Mouse (Mus musculus): Measurements from ENCODE around the gene Tubgcp3. TPM values are rescaled to one million over a fixed set of nuclear protein-coding genes. Genes with fewer than 3 reads are reported as not detected.
"Not testable (repeated sequence)": the region's sequence is repeated elsewhere in the genome, so short reads cannot be mapped to it uniquely, and the experiment has no call there.

Tubgcp3 gene
- polyA plus RNA-seq, 1 experiment from 2014 or later: 62.2 TPM

DNA sequence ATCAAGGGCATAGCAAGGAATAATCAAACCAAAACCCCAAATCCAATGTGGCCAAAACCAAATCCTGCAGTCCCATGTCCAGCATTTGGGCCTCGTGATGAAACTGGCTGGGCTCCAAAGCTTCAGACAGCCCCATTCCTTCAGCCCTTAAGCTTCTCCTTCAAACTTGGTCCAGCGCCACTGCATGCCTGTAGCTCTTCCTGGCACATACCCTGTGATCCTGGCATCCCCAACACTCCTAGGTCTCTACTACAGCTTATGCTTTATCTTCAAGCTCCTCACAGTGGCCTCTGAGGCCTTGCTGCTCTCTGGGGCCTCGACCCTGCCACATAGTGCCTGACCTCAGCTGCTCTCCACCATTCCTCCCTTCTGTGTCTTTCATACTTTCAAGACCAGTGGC lies 5.5 kb downstream of the Tubgcp3 start:
- not testable (repeated sequence) for H3K4me3 ChIP-seq; H3K9me3 ChIP-seq; H3K27me3 ChIP-seq (ENCODE audit: poor library complexity, severe bottlenecking); H3K27ac ChIP-seq; DNase-seq (ENCODE audit: extremely low spot score, low spot score)
- 87% methylated on average over 3 of the region's 3 CpGs for WGBS
- H3K36me3 ChIP-seq (replicated peaks): peaks cover 29% of the 10 kb centered on the region
- peaks cover 13% of the 10 kb centered on the region for H3K4me1 ChIP-seq

DNA sequence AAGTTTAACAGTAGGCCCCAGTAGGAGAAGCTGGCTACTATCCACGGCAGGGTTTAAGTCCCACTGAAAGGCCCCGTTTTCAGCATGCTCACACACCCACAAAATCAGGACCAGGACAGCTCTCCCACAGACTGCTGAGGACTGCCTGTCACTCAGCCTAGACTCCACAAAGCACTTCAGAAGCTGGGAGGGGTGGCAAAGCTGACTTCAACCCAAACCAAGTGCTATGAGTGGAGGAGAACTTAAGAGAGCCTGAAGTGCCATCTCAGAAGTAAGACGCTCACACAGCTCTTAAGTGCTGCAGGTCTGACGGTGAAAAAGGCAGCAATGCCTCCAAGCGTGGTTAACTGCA lies 9.0 kb downstream of the Tubgcp3 start:
- no peaks in the 10 kb centered on the region for H3K4me1 ChIP-seq
- H3K4me3 ChIP-seq: no peak overlapping the region
- DNase-seq (ENCODE audit: extremely low spot score, low spot score): no peak
- WGBS: 92% methylated on average over 5 of the region's 5 CpGs
- peaks cover 59% of the 10 kb centered on the region for H3K36me3 ChIP-seq (replicated peaks)
- no peak overlapping the region for H3K27ac ChIP-seq
- no peaks in the 10 kb centered on the region for H3K27me3 ChIP-seq (ENCODE audit: poor library complexity, severe bottlenecking)
- no peaks in the 10 kb centered on the region for H3K9me3 ChIP-seq

DNA sequence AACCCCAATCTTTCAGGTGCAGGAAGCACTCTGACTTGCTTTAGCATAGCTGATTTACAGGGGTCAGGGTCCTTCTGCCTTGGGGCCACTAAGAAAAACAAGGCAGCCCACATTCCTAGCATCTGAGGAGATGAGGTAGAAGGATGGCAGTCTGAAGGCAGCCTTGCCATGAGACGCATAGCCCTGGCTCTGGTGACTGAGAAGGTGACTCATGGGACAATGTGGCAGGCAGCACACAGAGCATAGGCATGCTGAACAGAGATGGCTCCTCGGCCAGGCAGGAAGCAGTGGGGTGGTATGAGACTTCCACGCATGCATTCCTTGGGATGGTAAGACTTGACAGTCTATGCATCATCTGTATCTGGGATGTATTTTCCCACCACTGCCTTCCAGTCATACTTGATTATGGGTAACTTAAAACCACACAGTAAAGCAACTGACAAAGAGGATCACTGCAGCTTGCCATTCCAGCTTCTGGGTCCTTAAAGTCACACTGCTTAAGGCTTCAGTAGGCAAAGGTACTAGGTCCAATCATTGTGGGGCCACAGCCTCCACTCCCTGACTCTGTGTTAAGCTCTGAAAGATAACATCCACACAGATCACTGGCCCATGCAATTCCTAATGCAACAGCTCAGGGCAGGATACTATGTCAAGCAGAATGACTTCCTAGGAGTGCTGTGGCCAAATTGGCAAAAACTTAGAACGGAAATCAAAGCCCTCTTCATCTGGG lies 9.5 kb downstream of the Tubgcp3 start:
- H3K27me3 ChIP-seq (ENCODE audit: poor library complexity, severe bottlenecking): no peaks in the 10 kb centered on the region
- peaks cover 62% of the 10 kb centered on the region for H3K36me3 ChIP-seq (replicated peaks)
- DNase-seq (ENCODE audit: extremely low spot score, low spot score): no peak
- H3K9me3 ChIP-seq: no peaks in the 10 kb centered on the region
- H3K4me1 ChIP-seq: no peaks in the 10 kb centered on the region
- no peak overlapping the region for H3K4me3 ChIP-seq
- 86% methylated on average over 4 of the region's 4 CpGs for WGBS
- H3K27ac ChIP-seq: no peak overlapping the region

DNA sequence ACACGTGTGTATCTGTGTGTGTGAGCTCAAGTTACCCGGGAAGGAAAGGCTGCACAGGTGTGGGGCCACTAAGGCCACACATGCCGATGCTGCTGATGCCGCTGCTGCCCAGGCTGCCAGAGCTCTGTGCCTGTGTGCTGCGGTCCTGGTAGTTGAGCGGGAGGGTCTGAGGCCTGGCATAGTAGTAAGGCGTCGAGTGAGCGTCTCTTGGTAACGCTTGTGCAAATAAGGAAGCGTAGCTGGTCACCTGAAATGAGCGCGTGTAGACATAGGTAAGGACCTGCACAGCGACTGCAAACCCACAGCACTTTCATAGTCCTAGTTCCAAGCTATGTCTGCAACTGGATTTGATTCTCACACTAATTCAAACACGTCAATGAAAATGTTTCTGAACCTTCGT lies 14.6 kb downstream of the Tubgcp3 start:
- H3K27me3 ChIP-seq (ENCODE audit: poor library complexity, severe bottlenecking): no peaks in the 10 kb centered on the region
- H3K27ac ChIP-seq: no peak overlapping the region
- no peak for DNase-seq (ENCODE audit: extremely low spot score, low spot score)
- H3K4me1 ChIP-seq: no peaks in the 10 kb centered on the region
- 96% methylated on average over 16 of the region's 16 CpGs for WGBS
- H3K9me3 ChIP-seq: no peaks in the 10 kb centered on the region
- peaks cover 97% of the 10 kb centered on the region for H3K36me3 ChIP-seq (replicated peaks)
- no peak overlapping the region for H3K4me3 ChIP-seq

GRCm38 (mm10) chr8:12651246-12651645 lies 20.8 kb downstream of the Tubgcp3 start:
- H3K27ac ChIP-seq: no peak overlapping the region
- H3K27me3 ChIP-seq (ENCODE audit: poor library complexity, severe bottlenecking): no peaks in the 10 kb centered on the region
- H3K9me3 ChIP-seq: no peaks in the 10 kb centered on the region
- H3K36me3 ChIP-seq (replicated peaks): peaks cover 100% of the 10 kb centered on the region
- no peaks in the 10 kb centered on the region for H3K4me1 ChIP-seq
- H3K4me3 ChIP-seq: no peak overlapping the region
- WGBS: 91% methylated on average over 4 of the region's 4 CpGs
- no peak for DNase-seq (ENCODE audit: extremely low spot score, low spot score)

DNA sequence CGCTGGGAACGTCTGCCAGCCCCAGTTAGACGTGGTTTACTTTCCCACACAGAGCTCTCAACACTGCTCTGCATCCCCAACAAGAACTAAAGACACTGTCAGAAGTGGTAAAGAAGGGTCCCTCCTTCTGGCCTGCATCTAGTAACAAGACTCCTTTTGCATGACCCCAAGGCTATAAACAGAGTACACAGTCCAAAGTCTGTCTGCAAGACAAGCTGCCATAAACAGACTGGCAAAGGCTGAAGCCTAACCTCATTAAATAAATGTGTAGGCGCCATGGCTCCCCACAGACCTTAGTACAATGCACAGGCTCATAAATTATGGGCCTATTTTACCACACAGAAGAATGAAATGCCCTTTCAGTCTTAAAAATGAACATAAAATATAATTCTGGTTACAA lies 21.6 kb downstream of the Tubgcp3 start:
- H3K27ac ChIP-seq: no peak overlapping the region
- no peaks in the 10 kb centered on the region for H3K9me3 ChIP-seq
- H3K4me1 ChIP-seq: no peaks in the 10 kb centered on the region
- no peak overlapping the region for H3K4me3 ChIP-seq
- no peaks in the 10 kb centered on the region for H3K27me3 ChIP-seq (ENCODE audit: poor library complexity, severe bottlenecking)
- 91% methylated on average over 4 of the region's 4 CpGs for WGBS
- no peak for DNase-seq (ENCODE audit: extremely low spot score, low spot score)
- peaks cover 100% of the 10 kb centered on the region for H3K36me3 ChIP-seq (replicated peaks)

- H3K9me3 ChIP-seq: no peaks in the 10 kb centered on the region
- WGBS: 93% methylated on average over 4 of the region's 4 CpGs
- no peak overlapping the region for H3K4me3 ChIP-seq
- H3K27me3 ChIP-seq (ENCODE audit: poor library complexity, severe bottlenecking): no peaks in the 10 kb centered on the region
- H3K4me1 ChIP-seq: no peaks in the 10 kb centered on the region
- no peak overlapping the region for H3K27ac ChIP-seq
- H3K36me3 ChIP-seq (replicated peaks): peaks cover 100% of the 10 kb centered on the region
- DNase-seq (ENCODE audit: extremely low spot score, low spot score): no peak
Observed at GRCm38 (mm10) chr8:12648951-12649350, 23.1 kb downstream of the Tubgcp3 start.

- Histone ChIP-seq H3K4me1 (no peaks in the 10 kb centered on the region), H3K4me3 (no peak overlapping the region), H3K9me3 (no peaks in the 10 kb centered on the region), H3K27me3 (ENCODE audit: poor library complexity, severe bottlenecking) (no peaks in the 10 kb centered on the region), H3K27ac (no peak overlapping the region), H3K36me3 (replicated peaks) (peaks cover 88% of the 10 kb centered on the region)
- no peak for DNase-seq (ENCODE audit: extremely low spot score, low spot score)
- 57% methylated on average over 4 of the region's 4 CpGs for whole genome bisulfite sequencing
Observed at GRCm38 (mm10) chr8:12646536-12646935, 25.5 kb downstream of the Tubgcp3 start.

- no peak for DNase-seq (ENCODE audit: extremely low spot score, low spot score)
- no peak overlapping the region for H3K4me3 ChIP-seq
- no peaks in the 10 kb centered on the region for H3K4me1 ChIP-seq
- peaks cover 88% of the 10 kb centered on the region for H3K36me3 ChIP-seq (replicated peaks)
- no peaks in the 10 kb centered on the region for H3K27me3 ChIP-seq (ENCODE audit: poor library complexity, severe bottlenecking)
- no peaks in the 10 kb centered on the region for H3K9me3 ChIP-seq
- WGBS: 88% methylated on average over 7 of the region's 7 CpGs
- no peak overlapping the region for H3K27ac ChIP-seq
Observed at GRCm38 (mm10) chr8:12644894-12645293, 27.2 kb downstream of the Tubgcp3 start.

DNA sequence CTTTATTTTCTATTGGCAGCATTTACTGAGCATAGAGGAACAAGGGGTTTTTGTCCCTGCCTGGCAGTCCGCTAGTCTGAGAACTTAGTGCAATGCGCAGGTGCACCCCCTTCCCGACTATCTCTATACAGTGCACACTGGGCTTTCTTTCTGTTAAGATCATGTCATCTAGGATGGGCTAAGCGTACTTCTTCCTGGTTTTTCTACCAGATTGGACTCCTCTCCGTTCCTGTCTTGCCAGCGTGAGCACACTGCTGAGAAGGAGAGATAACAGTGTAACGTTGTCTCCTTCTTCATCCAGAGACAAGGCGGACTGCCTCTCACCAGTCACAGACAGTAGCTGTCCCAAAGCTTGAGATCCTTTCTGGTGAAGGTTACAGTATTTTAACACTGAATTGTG lies 27.7 kb downstream of the Tubgcp3 start:
- no peaks in the 10 kb centered on the region for H3K9me3 ChIP-seq
- H3K4me3 ChIP-seq: no peak overlapping the region
- peaks cover 88% of the 10 kb centered on the region for H3K36me3 ChIP-seq (replicated peaks)
- no peak for DNase-seq (ENCODE audit: extremely low spot score, low spot score)
- H3K27me3 ChIP-seq (ENCODE audit: poor library complexity, severe bottlenecking): no peaks in the 10 kb centered on the region
- H3K27ac ChIP-seq: no peak overlapping the region
- 92% methylated on average over 8 of the region's 8 CpGs for WGBS
- H3K4me1 ChIP-seq: no peaks in the 10 kb centered on the region

GRCm38 (mm10) chr8:12641527-12641926 lies 30.5 kb downstream of the Tubgcp3 start:
- Histone ChIP-seq H3K9me3 (no peaks in the 10 kb centered on the region), H3K27ac (no peak overlapping the region), H3K4me3 (no peak overlapping the region), H3K27me3 (ENCODE audit: poor library complexity, severe bottlenecking) (no peaks in the 10 kb centered on the region), H3K4me1 (no peaks in the 10 kb centered on the region), H3K36me3 (replicated peaks) (peaks cover 88% of the 10 kb centered on the region)
- 93% methylated on average over 6 of the region's 6 CpGs for WGBS
- no peak for DNase-seq (ENCODE audit: extremely low spot score, low spot score)

- no peaks in the 10 kb centered on the region for H3K4me1 ChIP-seq
- no peak for DNase-seq (ENCODE audit: extremely low spot score, low spot score)
- whole genome bisulfite sequencing: 95% methylated on average over 11 of the region's 11 CpGs
- no peak overlapping the region for H3K4me3 ChIP-seq
- H3K27ac ChIP-seq: no peak overlapping the region
- H3K9me3 ChIP-seq: no peaks in the 10 kb centered on the region
- H3K36me3 ChIP-seq (replicated peaks): peaks cover 88% of the 10 kb centered on the region
- H3K27me3 ChIP-seq (ENCODE audit: poor library complexity, severe bottlenecking): no peaks in the 10 kb centered on the region
Observed at GRCm38 (mm10) chr8:12638446-12638845, 33.6 kb downstream of the Tubgcp3 start.

DNA sequence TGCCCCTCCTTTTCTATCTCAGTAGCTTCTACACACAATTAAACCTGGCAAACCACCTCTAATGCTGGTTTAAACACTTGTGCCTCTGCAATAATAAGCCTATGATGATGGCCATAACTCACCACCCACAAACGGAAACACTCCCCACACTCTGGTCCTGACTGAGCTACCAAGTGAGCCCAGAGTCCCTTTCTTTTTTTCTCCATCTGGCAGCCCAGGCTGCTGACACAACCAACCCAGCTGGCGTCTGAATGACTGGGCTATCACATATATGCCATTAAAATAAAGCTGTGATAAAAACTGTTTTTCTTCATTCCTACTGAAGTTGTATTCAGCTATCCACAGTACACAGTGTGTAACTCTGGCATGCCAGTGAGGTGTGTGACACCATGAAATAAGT lies 36.7 kb downstream of the Tubgcp3 start:
- 89% methylated on average over 2 of the region's 2 CpGs for WGBS

GRCm38 (mm10) chr8:12629079-12629478 lies 43.0 kb downstream of the Tubgcp3 start:
- Histone ChIP-seq H3K4me1 (no peaks in the 10 kb centered on the region), H3K9me3 (no peaks in the 10 kb centered on the region), H3K36me3 (replicated peaks) (peaks cover 96% of the 10 kb centered on the region), H3K27ac (no peak overlapping the region), H3K4me3 (no peak overlapping the region), H3K27me3 (ENCODE audit: poor library complexity, severe bottlenecking) (no peaks in the 10 kb centered on the region)
- WGBS: 54% methylated on average over 3 of the region's 3 CpGs
- DNase-seq (ENCODE audit: extremely low spot score, low spot score): peak; percentile 45

More for the DNA sequence above, 36.7 kb downstream of the Tubgcp3 start:
- H3K4me3 ChIP-seq: no peak overlapping the region
- peaks cover 95% of the 10 kb centered on the region for H3K36me3 ChIP-seq (replicated peaks)
- H3K9me3 ChIP-seq: no peaks in the 10 kb centered on the region
- H3K27ac ChIP-seq: no peak overlapping the region
- no peaks in the 10 kb centered on the region for H3K27me3 ChIP-seq (ENCODE audit: poor library complexity, severe bottlenecking)
- H3K4me1 ChIP-seq: no peaks in the 10 kb centered on the region
- no peak for DNase-seq (ENCODE audit: extremely low spot score, low spot score)
